Mouse (Mus musculus) myocyte (in vitro differentiated cells): ENCODE measurements around the gene Foxo1. TPM values are rescaled to one million over a fixed set of nuclear protein-coding genes. Genes with fewer than 3 reads are reported as not detected.

Source experiments
- H3K27me3 ChIP-seq: one replicate; pipeline ENCODE4 v1.6.1; 2011; ENCODE audit not compliant: control insufficient read depth, insufficient read depth, insufficient read length
- H3K36me3 ChIP-seq: one replicate; pipeline ENCODE4 v1.6.1; 2011; ENCODE audit not compliant: control insufficient read depth, insufficient read depth
- H3K4me2 ChIP-seq: one replicate; pipeline ENCODE4 v1.6.1; 2011; ENCODE audit warnings: low read depth, control low read depth
- H3K4me3 ChIP-seq: one replicate; pipeline ENCODE4 v1.5.1; 2011; ENCODE audit warnings: mild to moderate bottlenecking, control low read depth, moderate library complexity
- H3K79me2 ChIP-seq: one replicate; pipeline ENCODE4 v1.6.1; 2011; ENCODE audit not compliant: control insufficient read depth, insufficient read depth
- H3ac ChIP-seq: one replicate; pipeline ENCODE4 v1.6.1; 2011; ENCODE audit not compliant: control insufficient read depth, insufficient read length
- CEBPB ChIP-seq: IDR thresholded peaks from 2 replicates; pipeline ENCODE4 v1.6.1; 2011; ENCODE audit warnings: mild to moderate bottlenecking, moderate library complexity; ENCODE audit not compliant: poor library complexity, insufficient read depth, severe bottlenecking
- E2F4 ChIP-seq: IDR thresholded peaks from one replicate; pipeline ENCODE4 v1.6.1; 2011; ENCODE audit warnings: mild to moderate bottlenecking, control low read depth, moderate library complexity; ENCODE audit not compliant: insufficient read depth
- MAX ChIP-seq: IDR thresholded peaks from one replicate; pipeline ENCODE4 v1.6.1; 2011; ENCODE audit warnings: low read depth, mild to moderate bottlenecking, control low read depth
- MYOD1 ChIP-seq, 3 experiments: IDR thresholded peaks; one replicate each; pipeline ENCODE4 v1.6.1; 2011; ENCODE audit warnings: control low read depth in 2 of 3, low read depth in 2 of 3, mild to moderate bottlenecking in 2 of 3, moderate library complexity in 1 of 3; ENCODE audit not compliant: insufficient read length in 2 of 3, control insufficient read depth in 1 of 3
- MYOG ChIP-seq, 3 experiments: IDR thresholded peaks; one replicate each; pipeline ENCODE4 v1.6.1; 2011; ENCODE audit warnings: control low read depth in 2 of 3, low read depth in 2 of 3, mild to moderate bottlenecking in 2 of 3; ENCODE audit not compliant: insufficient read length in 2 of 3, control insufficient read depth in 1 of 3, insufficient read depth in 1 of 3
- POLR2A ChIP-seq: IDR thresholded peaks from one replicate; pipeline ENCODE4 v1.6.1; 2011; ENCODE audit warnings: low read depth, mild to moderate bottlenecking, control low read depth, moderate library complexity; ENCODE audit not compliant: insufficient read length
- POLR2AphosphoS2 ChIP-seq: IDR thresholded peaks from one replicate; pipeline ENCODE4 v1.6.1; 2011; ENCODE audit warnings: low read depth, control low read depth; ENCODE audit not compliant: insufficient read length
- REST ChIP-seq: IDR thresholded peaks from one replicate; pipeline ENCODE4 v1.6.1; 2011; ENCODE audit warnings: mild to moderate bottlenecking, control low read depth, moderate library complexity; ENCODE audit not compliant: insufficient read depth, insufficient read length
- SRF ChIP-seq: IDR thresholded peaks from one replicate; pipeline ENCODE4 v1.6.1; 2011; ENCODE audit warnings: low read depth; ENCODE audit not compliant: control insufficient read depth, insufficient read length
- TCF12 ChIP-seq: IDR thresholded peaks from one replicate; pipeline ENCODE4 v1.6.1; 2011; ENCODE audit warnings: mild to moderate bottlenecking, control low read depth; ENCODE audit not compliant: poor library complexity, insufficient read depth, severe bottlenecking
- TCF3 ChIP-seq: IDR thresholded peaks from one replicate; pipeline ENCODE4 v1.6.1; 2011; ENCODE audit warnings: low read depth, control low read depth; ENCODE audit not compliant: insufficient read length
- USF1 ChIP-seq: IDR thresholded peaks from one replicate; pipeline ENCODE4 v1.6.1; 2011; ENCODE audit warnings: low read depth, mild to moderate bottlenecking, control low read depth, moderate library complexity
- polyA plus RNA-seq: library from polyadenylated mRNA; unstranded; fragments of >200 nt; fragmentation: generic; extraction: Trizol; gene quantifications from one replicate; pipeline ENCODE4 v1.2.1, GENCODE M21; 2012; ENCODE audit warnings: missing spikeins

Foxo1 gene
- polyA plus RNA-seq, 1 experiment: 7.2 TPM

GRCm38 (mm10) chr3:52245996-52246830 is 21.9 kb upstream of the Foxo1 start:
- no peaks in the 10 kb centered on the region for H3K36me3 ChIP-seq
- TF ChIP-seq MYOG (IDR thresholded peaks at IDR 0.05; ENCODE audit: control insufficient read depth in 1 of 3, insufficient read depth in 1 of 3, insufficient read length in 2 of 3, low read depth in 2 of 3): no peak
- no peak for TF ChIP-seq MYOD1 (IDR thresholded peaks at IDR 0.05; ENCODE audit: control insufficient read depth in 1 of 3, insufficient read length in 2 of 3, low read depth in 2 of 3)
- no peak for TF ChIP-seq E2F4
- TF ChIP-seq USF1: no peak
- no peak for TF ChIP-seq MAX

GRCm38 (mm10) chr3:52251184-52251583 is 17.0 kb upstream of the Foxo1 start:
- Histone ChIP-seq H3ac (no peak overlapping the region), H3K36me3 (no peaks in the 10 kb centered on the region), H3K79me2 (no peaks in the 10 kb centered on the region), H3K4me3 (no peak overlapping the region), H3K27me3 (no peaks in the 10 kb centered on the region), H3K4me2 (no peak overlapping the region)
- no peak for TF ChIP-seq POLR2AphosphoS2
- no peak for TF ChIP-seq SRF

More at GRCm38 (mm10) chr3:52245996-52246830, 21.9 kb upstream of the Foxo1 start:
- H3K4me3 ChIP-seq: no peak overlapping the region
- no peak overlapping the region for H3ac ChIP-seq
- H3K79me2 ChIP-seq: no peaks in the 10 kb centered on the region
- no peaks in the 10 kb centered on the region for H3K27me3 ChIP-seq
- H3K4me2 ChIP-seq: no peak overlapping the region

DNA sequence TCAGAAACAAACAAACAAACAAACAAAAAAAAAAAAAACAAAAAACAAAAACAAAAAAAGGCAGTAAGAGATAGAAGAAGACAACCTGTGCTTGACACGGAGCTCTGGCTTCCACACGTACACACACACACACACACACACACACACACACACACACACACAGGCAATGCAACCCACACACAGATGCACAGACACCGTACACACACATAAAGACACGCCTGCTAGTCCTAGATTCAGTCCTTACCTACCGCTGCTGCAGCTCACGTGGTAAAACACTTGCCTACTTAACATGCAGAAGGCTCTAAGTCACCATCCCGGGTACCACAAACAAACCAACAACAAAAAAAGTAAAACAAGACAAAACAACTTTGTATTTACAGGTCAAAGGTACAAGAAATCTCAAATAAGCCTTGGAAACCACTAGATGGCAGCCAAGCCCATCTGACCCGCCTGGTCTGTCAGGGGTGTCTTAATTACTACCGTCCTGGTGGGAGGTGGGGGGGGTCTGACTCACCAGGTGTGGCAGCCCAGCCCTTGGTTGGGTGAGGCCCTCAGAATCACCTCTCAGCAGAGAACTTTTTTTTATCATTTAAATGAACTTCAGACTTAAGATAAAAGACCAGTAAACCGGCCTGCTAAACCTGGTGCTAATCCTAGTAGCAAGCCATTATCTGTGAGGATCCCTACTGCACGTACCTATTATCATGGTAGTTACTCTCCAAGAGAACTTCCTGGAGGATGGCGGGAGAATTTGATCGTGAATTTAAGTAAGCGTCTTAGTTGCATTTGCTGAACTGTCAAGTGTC is 14.3 kb upstream of the Foxo1 start:
- no peak overlapping the region for H3K4me3 ChIP-seq
- H3K27me3 ChIP-seq: no peaks in the 10 kb centered on the region
- H3K79me2 ChIP-seq: no peaks in the 10 kb centered on the region
- no peak overlapping the region for H3ac ChIP-seq
- H3K4me2 ChIP-seq: no peak overlapping the region
- no peaks in the 10 kb centered on the region for H3K36me3 ChIP-seq
- TF ChIP-seq TCF12 (no peak), TCF3 (no peak), SRF (no peak), REST (no peak), USF1 (no peak), MAX (no peak), MYOD1 (IDR thresholded peaks at IDR 0.05; ENCODE audit: control insufficient read depth in 1 of 3, insufficient read length in 2 of 3, low read depth in 2 of 3) (no peak), E2F4 (no peak), POLR2AphosphoS2 (no peak), CEBPB (no peak), MYOG (IDR thresholded peaks at IDR 0.05; ENCODE audit: control insufficient read depth in 1 of 3, insufficient read depth in 1 of 3, insufficient read length in 2 of 3, low read depth in 2 of 3) (no peak), POLR2A (no peak)

GRCm38 (mm10) chr3:52254496-52254895 is 13.6 kb upstream of the Foxo1 start:
- no peaks in the 10 kb centered on the region for H3K79me2 ChIP-seq
- TF ChIP-seq POLR2A: no peak
- no peak for TF ChIP-seq E2F4
- H3K4me3 ChIP-seq: no peak overlapping the region
- H3K27me3 ChIP-seq: no peaks in the 10 kb centered on the region
- no peak overlapping the region for H3ac ChIP-seq
- H3K4me2 ChIP-seq: no peak overlapping the region
- no peaks in the 10 kb centered on the region for H3K36me3 ChIP-seq

- Histone ChIP-seq H3K36me3 (no peaks in the 10 kb centered on the region), H3K79me2 (no peaks in the 10 kb centered on the region), H3K4me2 (peak overlapping the region; percentile 94), H3ac (no peak overlapping the region), H3K4me3 (peak overlapping the region; percentile 16), H3K27me3 (no peaks in the 10 kb centered on the region)
- TF ChIP-seq SRF (no peak), CEBPB (no peak), POLR2A (no peak), MAX (no peak), REST (no peak), POLR2AphosphoS2 (no peak), TCF12 (no peak), E2F4 (no peak), MYOG (IDR thresholded peaks at IDR 0.05; ENCODE audit: control insufficient read depth in 1 of 3, insufficient read depth in 1 of 3, insufficient read length in 2 of 3, low read depth in 2 of 3) (no peak), USF1 (no peak), MYOD1 (IDR thresholded peaks at IDR 0.05; ENCODE audit: control insufficient read depth in 1 of 3, insufficient read length in 2 of 3, low read depth in 2 of 3) (no peak), TCF3 (no peak)
Observed at GRCm38 (mm10) chr3:52257782-52258441, 10.2 kb upstream of the Foxo1 start.
